12 mouse cellular contexts compared by ENCODE assay signal in genomic region chr9:44126746-44127145, GRCm38 (mm10). TPM values are rescaled to one million over a fixed set of nuclear protein-coding genes. Genes with fewer than 3 reads are reported as not detected.
DNase-seq lines count a peak whose midpoint lies in the region; ATAC-seq lines count a peak whose summit lies in the region.
"Had no signal": no experiment of that assay in that cellular context is flagged by ENCODE, and none has a peak within 500 bp of the region (broad histone marks: within the 10 kb centered on the region; RNA-seq: fewer than 3 reads in every experiment).

No protein-coding gene starts in this region.

- intact Hi-C loops in heart, postnatal 36 days (cut with DNase I) = loop anchor here (1.0 to 5.0 kb wide), 3 partner anchors 21 to 266 kb away; no protein-coding TSS in a partner anchor
- intact Hi-C loops in left cerebral cortex, postnatal 36 days (cut with DNase I) = loop anchor here (5.0 to 10.0 kb wide), 2 partner anchors 108 to 266 kb away; partner anchors contain the start of gene Cbl

- peak overlapping the region; percentile 46 for H3K4me2 ChIP-seq in heart, embryonic 11.5 days
- H3K4me2 ChIP-seq in limb, embryonic 11.5 days (ENCODE audit: low read depth, severe bottlenecking) = 0 out of 2 replicates have a peak overlapping the region, but pooled peaks have one; percentile 25
- no peak overlapping the region for H3K4me2 ChIP-seq in intestine, embryonic 16.5 days (ENCODE audit: low read depth, low read length)
- no peak overlapping the region for H3K4me2 ChIP-seq in neural tube, embryonic 13.5 days

- no peaks in the 10 kb centered on the region for H3K27me3 ChIP-seq in heart, embryonic 11.5 days (ENCODE audit: control insufficient read depth, insufficient read depth, low read length)
- H3K27me3 ChIP-seq in limb, embryonic 11.5 days (ENCODE audit: control insufficient read depth, insufficient read depth, low read length) = peaks cover 7% of the 10 kb centered on the region
- H3K27me3 ChIP-seq in limb, embryonic 10.5 days (ENCODE audit: low read depth, poor library complexity, severe bottlenecking) = peaks cover 16% of the 10 kb centered on the region
- H3K27me3 ChIP-seq in intestine, embryonic 16.5 days (replicated peaks; ENCODE audit: control insufficient read depth, insufficient read depth, low read length) = no peaks in the 10 kb centered on the region
- peaks cover 23% of the 10 kb centered on the region for H3K27me3 ChIP-seq in neural tube, embryonic 13.5 days

- H3K36me3 ChIP-seq in heart, embryonic 11.5 days (ENCODE audit: control insufficient read depth, insufficient read depth, low read length) = no peaks in the 10 kb centered on the region
- H3K36me3 ChIP-seq in limb, embryonic 11.5 days (ENCODE audit: control insufficient read depth, insufficient read depth, low read length) = no peaks in the 10 kb centered on the region
- no peaks in the 10 kb centered on the region for H3K36me3 ChIP-seq in limb, embryonic 10.5 days
- H3K36me3 ChIP-seq in intestine, embryonic 16.5 days (ENCODE audit: control insufficient read depth, insufficient read depth, low read length) = no peaks in the 10 kb centered on the region
- no peaks in the 10 kb centered on the region for H3K36me3 ChIP-seq in neural tube, embryonic 13.5 days
- H3K36me3 ChIP-seq: embryonic facial prominence, embryonic 12.5 days had no signal

- WGBS in heart, embryonic 11.5 days (ENCODE audit: insufficient replicate concordance) = 78% methylated on average over 3 of the region's 3 CpGs
- WGBS in limb, embryonic 11.5 days = 86% methylated on average over 3 of the region's 3 CpGs
- 86% methylated on average over 3 of the region's 3 CpGs for WGBS in limb, embryonic 10.5 days
- WGBS in intestine, embryonic 16.5 days = 84% methylated on average over 3 of the region's 3 CpGs
- 78% methylated on average over 3 of the region's 3 CpGs for WGBS in neural tube, embryonic 13.5 days

- DNase-seq in heart, postnatal 36 days = no peak
- no peak for DNase-seq in limb, embryonic 11.5 days (ENCODE audit: low spot score)
- DNase-seq in limb, embryonic 10.5 days (ENCODE audit: low spot score) = no peak
- no peak for DNase-seq in left cerebral cortex, postnatal 36 days (ENCODE audit: low spot score in 2 of 2)
- no peak for DNase-seq in thymus, postnatal 25 days

- H3K27ac ChIP-seq in heart, embryonic 11.5 days (ENCODE audit: low read depth, low read length) = no peak overlapping the region
- H3K27ac ChIP-seq in limb, embryonic 11.5 days (replicated peaks; ENCODE audit: low read depth, low read length) = no peak overlapping the region
- no peak overlapping the region for H3K27ac ChIP-seq in limb, embryonic 10.5 days
- peak overlapping the region; percentile 60; the same call in 1 of the 2 replicates for H3K27ac ChIP-seq in intestine, embryonic 16.5 days (ENCODE audit: low read length)
- peak overlapping the region; percentile 20; the same call in 1 of the 2 replicates for H3K27ac ChIP-seq in neural tube, embryonic 13.5 days (replicated peaks)
- H3K27ac ChIP-seq: embryonic facial prominence, embryonic 12.5 days; left cerebral cortex, adult 2 months had no signal

- H3K4me1 ChIP-seq in heart, embryonic 11.5 days (ENCODE audit: control insufficient read depth, insufficient read depth, low read length) = peaks cover 22% of the 10 kb centered on the region
- peaks cover 24% of the 10 kb centered on the region for H3K4me1 ChIP-seq in limb, embryonic 11.5 days (ENCODE audit: control insufficient read depth, insufficient read depth, low read length)
- peaks cover 40% of the 10 kb centered on the region for H3K4me1 ChIP-seq in limb, embryonic 10.5 days
- H3K4me1 ChIP-seq in intestine, embryonic 16.5 days (ENCODE audit: control insufficient read depth, insufficient read depth, low read length) = peaks cover 21% of the 10 kb centered on the region
- H3K4me1 ChIP-seq in neural tube, embryonic 13.5 days (replicated peaks) = peaks cover 32% of the 10 kb centered on the region

- no peak overlapping the region for H3K9ac ChIP-seq in heart, embryonic 11.5 days (ENCODE audit: low read depth, low read length)
- H3K9ac ChIP-seq in limb, embryonic 11.5 days (ENCODE audit: low read length) = no peak overlapping the region
- no peak overlapping the region for H3K9ac ChIP-seq in intestine, embryonic 16.5 days (ENCODE audit: low read depth, low read length)
- H3K9ac ChIP-seq in neural tube, embryonic 13.5 days = no peak overlapping the region
- H3K9ac ChIP-seq: embryonic facial prominence, embryonic 12.5 days had no signal

- no peak overlapping the region for H3K4me3 ChIP-seq in heart, embryonic 11.5 days (ENCODE audit: low read depth, low read length)
- no peak overlapping the region for H3K4me3 ChIP-seq in limb, embryonic 11.5 days (ENCODE audit: low read depth, low read length)
- no peak overlapping the region for H3K4me3 ChIP-seq in limb, embryonic 10.5 days
- no peak overlapping the region for H3K4me3 ChIP-seq in intestine, embryonic 16.5 days (ENCODE audit: low read length)
- H3K4me3 ChIP-seq in neural tube, embryonic 13.5 days = no peak overlapping the region
- H3K4me3 ChIP-seq: embryonic facial prominence, embryonic 12.5 days had no signal

- no peaks in the 10 kb centered on the region for H3K9me3 ChIP-seq in heart, embryonic 11.5 days (replicated peaks; ENCODE audit: control insufficient read depth, low read length)
- H3K9me3 ChIP-seq in limb, embryonic 11.5 days (ENCODE audit: control insufficient read depth, low read length) = no peaks in the 10 kb centered on the region
- H3K9me3 ChIP-seq in limb, embryonic 10.5 days (replicated peaks) = no peaks in the 10 kb centered on the region
- H3K9me3 ChIP-seq in intestine, embryonic 16.5 days (ENCODE audit: control insufficient read depth, low read length) = no peaks in the 10 kb centered on the region
- no peaks in the 10 kb centered on the region for H3K9me3 ChIP-seq in neural tube, embryonic 13.5 days
- H3K9me3 ChIP-seq: embryonic facial prominence, embryonic 12.5 days had no signal

- no peak for ATAC-seq in heart, embryonic 11.5 days (replicated peaks; ENCODE audit: insufficient number of reproducible peaks, low FRiP score, low TSS enrichment)
- ATAC-seq in limb, embryonic 11.5 days (ENCODE audit: insufficient number of reproducible peaks, low FRiP score, low TSS enrichment, low read depth) = no peak
- ATAC-seq in intestine, embryonic 16.5 days = no peak
- ATAC-seq in neural tube, embryonic 13.5 days (ENCODE audit: low read depth) = no peak

RNA-seq across cellular contexts. Expression of gene Mcam, which starts 7.5 kb away (rescaled TPM):
- 86.2 and 105 TPM in 2 replicates for polyA plus RNA-seq in heart, embryonic 11.5 days (2014; fragmentation: Nextera tagmentation; extraction: Ambion mirVana)
- total RNA-seq in heart, postnatal 36 days (2021) = 10 to 100 TPM; 38.7 to 39.3 TPM
- polyA plus RNA-seq in limb, embryonic 11.5 days (2014; fragmentation: Nextera tagmentation; extraction: Ambion mirVana) = 12.7 and 13.4 TPM in 2 replicates
- 9.8 and 10.1 TPM in 2 replicates for polyA plus RNA-seq in limb, embryonic 10.5 days (2016; fragmentation: Nextera tagmentation; extraction: Ambion mirVana)
- 42.9 and 45.1 TPM in 2 replicates for polyA plus RNA-seq in intestine, embryonic 16.5 days (2015; fragmentation: Nextera tagmentation; extraction: Ambion mirVana)
- 21.0 and 23.6 TPM in 2 replicates for polyA plus RNA-seq in neural tube, embryonic 13.5 days (2015; fragmentation: Nextera tagmentation; extraction: Ambion mirVana)
- 10 to 100 TPM; 14.9 to 18.4 TPM for total RNA-seq in left cerebral cortex, postnatal 36 days (2021)

RNA-seq across cellular contexts. Expression of gene Rnf26, which starts 13.4 kb away (rescaled TPM):
- 35.2 and 38.2 TPM in 2 replicates for polyA plus RNA-seq in heart, embryonic 11.5 days (2014; fragmentation: Nextera tagmentation; extraction: Ambion mirVana)
- total RNA-seq in heart, postnatal 36 days (2021) = 1 to 10 TPM; 6.7 to 7.6 TPM
- polyA plus RNA-seq in limb, embryonic 11.5 days (2014; fragmentation: Nextera tagmentation; extraction: Ambion mirVana) = 76.6 and 77.3 TPM in 2 replicates
- polyA plus RNA-seq in limb, embryonic 10.5 days (2016; fragmentation: Nextera tagmentation; extraction: Ambion mirVana) = 88.1 and 97.0 TPM in 2 replicates
- polyA plus RNA-seq in intestine, embryonic 16.5 days (2015; fragmentation: Nextera tagmentation; extraction: Ambion mirVana) = 45.4 and 48.1 TPM in 2 replicates
- polyA plus RNA-seq in neural tube, embryonic 13.5 days (2015; fragmentation: Nextera tagmentation; extraction: Ambion mirVana) = 34.5 and 35.4 TPM in 2 replicates
- total RNA-seq in left cerebral cortex, postnatal 36 days (2021) = 10 to 100 TPM; 29.2 to 35.7 TPM

RNA-seq across cellular contexts. Expression of gene Gm49380, which starts 13.4 kb away (rescaled TPM):
- polyA plus RNA-seq in heart, embryonic 11.5 days (2014; fragmentation: Nextera tagmentation; extraction: Ambion mirVana) = 0.28 TPM in 1 of 2 replicates, not detected in the other
- under 1 TPM in 1 of 2 experiments, not detected in 1; 0.14 TPM for total RNA-seq in heart, postnatal 36 days (2021)
- polyA plus RNA-seq in limb, embryonic 11.5 days (2014; fragmentation: Nextera tagmentation; extraction: Ambion mirVana) = 0.10 TPM in 1 of 2 replicates, not detected in the other
- 0.10 and 0.35 TPM in 2 replicates for polyA plus RNA-seq in limb, embryonic 10.5 days (2016; fragmentation: Nextera tagmentation; extraction: Ambion mirVana)
- polyA plus RNA-seq in intestine, embryonic 16.5 days (2015; fragmentation: Nextera tagmentation; extraction: Ambion mirVana) = 0.05 and 0.12 TPM in 2 replicates
- 0.18 and 0.28 TPM in 2 replicates for polyA plus RNA-seq in neural tube, embryonic 13.5 days (2015; fragmentation: Nextera tagmentation; extraction: Ambion mirVana)
- 1 to 10 TPM in 1 of 2 experiments, not detected in 1; 1.0 TPM for total RNA-seq in left cerebral cortex, postnatal 36 days (2021)
- total RNA-seq: monocyte, adult 5-6 weeks had no signal
- polyA plus RNA-seq: CD4-positive, CD25-positive, alpha-beta regulatory T cell, adult 4 months had no signal

RNA-seq across cellular contexts. Expression of gene C1qtnf5, which starts 19.7 kb away (rescaled TPM):
- 0.43 and 1.2 TPM in 2 replicates for polyA plus RNA-seq in heart, embryonic 11.5 days (2014; fragmentation: Nextera tagmentation; extraction: Ambion mirVana)
- 1 to 10 TPM; 8.4 to 8.9 TPM for total RNA-seq in heart, postnatal 36 days (2021)
- polyA plus RNA-seq in limb, embryonic 11.5 days (2014; fragmentation: Nextera tagmentation; extraction: Ambion mirVana) = 0.40 and 0.45 TPM in 2 replicates
- 0.24 TPM in 1 of 2 replicates, not detected in the other for polyA plus RNA-seq in limb, embryonic 10.5 days (2016; fragmentation: Nextera tagmentation; extraction: Ambion mirVana)
- 2.7 and 3.0 TPM in 2 replicates for polyA plus RNA-seq in intestine, embryonic 16.5 days (2015; fragmentation: Nextera tagmentation; extraction: Ambion mirVana)
- 3.1 and 3.6 TPM in 2 replicates for polyA plus RNA-seq in neural tube, embryonic 13.5 days (2015; fragmentation: Nextera tagmentation; extraction: Ambion mirVana)
- 10 to 100 TPM; 15.1 to 19.3 TPM for total RNA-seq in left cerebral cortex, postnatal 36 days (2021)
- total RNA-seq: monocyte, adult 5-6 weeks had no signal
- polyA plus RNA-seq: CD4-positive, CD25-positive, alpha-beta regulatory T cell, adult 4 months had no signal

RNA-seq across cellular contexts. Expression of gene Mfrp, which starts 25.2 kb away (rescaled TPM):
- polyA plus RNA-seq in heart, embryonic 11.5 days (2014; fragmentation: Nextera tagmentation; extraction: Ambion mirVana) = 0.16 TPM in 1 of 2 replicates, not detected in the other
- total RNA-seq in heart, postnatal 36 days (2021) = not detected
- 0.13 TPM in 1 of 2 replicates, not detected in the other for polyA plus RNA-seq in limb, embryonic 11.5 days (2014; fragmentation: Nextera tagmentation; extraction: Ambion mirVana)
- polyA plus RNA-seq in limb, embryonic 10.5 days (2016; fragmentation: Nextera tagmentation; extraction: Ambion mirVana) = 0.13 and 0.14 TPM in 2 replicates
- polyA plus RNA-seq in intestine, embryonic 16.5 days (2015; fragmentation: Nextera tagmentation; extraction: Ambion mirVana) = 0.18 and 0.24 TPM in 2 replicates
- not detected in 2 replicates for polyA plus RNA-seq in neural tube, embryonic 13.5 days (2015; fragmentation: Nextera tagmentation; extraction: Ambion mirVana)
- under 1 TPM in 1 of 2 experiments, not detected in 1; 0.22 TPM for total RNA-seq in left cerebral cortex, postnatal 36 days (2021)
- total RNA-seq: monocyte, adult 5-6 weeks had no signal
- polyA plus RNA-seq: CD4-positive, CD25-positive, alpha-beta regulatory T cell, adult 4 months had no signal

Comparison
In these comparisons a context has a peak if more than half of its experiments do, and no peak if none do; other contexts are left out.
1. H3K27ac ChIP-seq: peak in intestine, embryonic 16.5 days (single experiment) and neural tube, embryonic 13.5 days (single experiment); none in heart, embryonic 11.5 days (single experiment), limb, embryonic 11.5 days (single experiment) and limb, embryonic 10.5 days (single experiment).
2. H3K4me2 ChIP-seq: peak in heart, embryonic 11.5 days (single experiment) and limb, embryonic 11.5 days (single experiment); none in intestine, embryonic 16.5 days (single experiment) and neural tube, embryonic 13.5 days (single experiment).